Mouse (Mus musculus) splenic B cell, adult 2 months (primary cell): ENCODE measurements at regions not wholly inside any gene's neighbourhood (a gene's known extent, or its start where the extent isn't known, plus 50 kb on each side); places are given as distances from the start of the nearest gene placed in this dataset.
A peak's percentile ranks its signal among the peaks of the same experiment; 100 is the strongest.

Experiments used
- DNase-seq: peaks from one replicate; pipeline ENCODE4 v3.0.0-alpha.2; 2011; ENCODE audit warnings: low read depth, low spot score
- H3K27me3 ChIP-seq: 2 replicates; pipeline ENCODE4 v1.6.1; 2012; ENCODE audit warnings: mild to moderate bottlenecking, low read length, moderate library complexity, mixed read lengths; ENCODE audit not compliant: control insufficient read depth, poor library complexity, insufficient read depth, severe bottlenecking
- H3K36me3 ChIP-seq: 2 replicates; pipeline ENCODE4 v1.6.1; 2012; ENCODE audit warnings: mild to moderate bottlenecking, low read length, moderate library complexity, mixed read lengths; ENCODE audit not compliant: control insufficient read depth, poor library complexity, insufficient read depth, severe bottlenecking

DNA sequence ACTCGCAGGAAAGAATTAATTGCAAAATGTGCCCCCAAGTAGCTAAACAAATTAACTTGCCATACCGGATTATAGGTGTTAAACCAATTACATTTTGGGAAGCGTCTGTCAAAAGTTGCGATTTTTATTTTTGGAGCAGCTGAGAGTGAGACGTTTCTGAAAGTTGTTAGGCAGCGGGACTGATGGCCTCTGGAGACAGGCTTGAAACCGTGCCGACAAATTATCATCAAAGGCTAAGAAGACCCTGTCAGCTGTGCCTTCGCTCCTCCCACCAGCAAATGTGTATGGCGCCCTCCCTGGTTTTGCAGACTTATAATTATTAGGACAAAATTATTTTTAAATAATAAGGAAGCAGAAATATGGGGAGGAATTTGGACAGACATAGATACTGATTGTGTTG lies 161.5 kb upstream of the Zfp64 start:
- H3K27me3 ChIP-seq: no peaks in the 10 kb centered on the region
- no peaks in the 10 kb centered on the region for H3K36me3 ChIP-seq
- DNase-seq: no peak

DNA sequence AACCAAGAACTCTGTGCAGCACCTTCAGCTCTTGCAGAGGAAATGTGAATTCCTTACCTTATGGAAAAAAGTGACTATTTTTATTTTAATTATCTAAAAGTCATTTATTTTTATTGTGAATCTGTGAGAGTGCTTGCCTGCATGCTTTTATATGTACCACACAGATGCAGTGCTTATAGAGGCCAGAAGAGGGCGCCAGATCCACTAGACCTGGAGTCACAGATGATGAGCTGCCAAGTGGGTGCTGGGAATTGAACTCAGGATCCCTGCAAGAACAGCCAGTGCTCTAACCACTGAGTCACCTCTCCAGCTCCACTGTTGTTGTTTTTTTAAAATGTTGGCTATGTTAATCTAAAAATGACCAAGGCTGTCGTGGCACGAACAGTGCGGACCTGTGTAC lies 153.7 kb upstream of the Zfp64 start:
- H3K27me3 ChIP-seq: no peaks in the 10 kb centered on the region
- peak; percentile 4 for DNase-seq
- no peaks in the 10 kb centered on the region for H3K36me3 ChIP-seq

DNA sequence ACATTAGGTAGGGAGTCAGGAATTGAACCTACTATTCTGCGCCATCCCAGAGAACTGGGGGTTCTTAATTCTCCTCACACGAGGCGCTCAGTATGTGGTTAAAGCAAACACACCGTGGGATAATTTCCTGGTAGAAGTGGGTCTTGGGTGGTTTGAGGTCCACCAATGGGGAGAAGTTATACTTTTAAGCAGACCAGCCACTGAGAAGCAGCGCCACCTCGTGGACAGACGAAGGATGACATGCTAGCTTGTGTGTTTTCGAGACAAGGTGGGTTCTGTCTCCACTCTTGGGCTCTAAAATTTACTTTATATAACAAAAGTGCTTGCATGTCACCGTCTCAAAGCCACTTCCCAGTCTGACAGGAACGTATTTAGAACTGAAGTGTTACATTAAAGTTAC lies 152.7 kb upstream of the Zfp64 start:
- peak; percentile 5 for DNase-seq
- Histone ChIP-seq H3K36me3 (no peaks in the 10 kb centered on the region), H3K27me3 (no peaks in the 10 kb centered on the region)

DNA sequence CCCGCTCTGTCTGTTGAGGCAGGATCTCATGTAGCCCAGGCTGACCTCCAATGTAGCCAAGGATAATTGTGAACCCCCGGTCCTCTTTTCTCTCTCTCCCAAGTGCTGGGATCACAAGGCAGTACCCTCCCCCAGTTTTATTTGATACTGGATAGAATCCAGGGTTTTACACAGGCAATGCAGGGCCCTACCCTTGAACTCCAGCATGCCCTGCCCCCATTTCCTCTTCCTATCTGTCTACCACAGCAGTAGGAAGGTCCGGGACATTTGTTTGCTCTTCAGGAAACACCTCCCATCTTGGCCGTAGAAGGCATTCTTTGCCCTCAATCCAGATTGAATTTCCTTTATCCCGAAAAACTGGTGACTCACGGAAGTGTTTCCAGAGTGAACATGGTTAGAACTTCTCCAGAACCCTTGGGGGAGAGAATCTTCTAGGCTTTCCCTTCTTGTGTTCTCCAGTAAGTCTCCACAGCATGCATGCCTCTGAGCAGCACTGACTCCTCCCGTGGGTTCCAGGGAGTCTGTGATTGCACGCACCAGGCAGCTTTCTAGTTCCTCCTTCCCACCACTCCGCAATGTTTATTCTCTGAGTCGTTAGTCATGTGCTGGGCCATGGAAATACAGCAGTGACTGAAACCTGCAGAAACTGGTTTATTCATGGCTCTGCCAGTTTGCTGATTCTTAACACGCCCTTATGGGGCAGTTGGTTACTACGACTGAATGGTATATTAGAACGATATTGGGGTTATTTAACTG lies 146.3 kb upstream of the Zfp64 start:
- H3K27me3 ChIP-seq: no peaks in the 10 kb centered on the region; the same call in 1 of the 2 replicates
- DNase-seq: no peak

DNA sequence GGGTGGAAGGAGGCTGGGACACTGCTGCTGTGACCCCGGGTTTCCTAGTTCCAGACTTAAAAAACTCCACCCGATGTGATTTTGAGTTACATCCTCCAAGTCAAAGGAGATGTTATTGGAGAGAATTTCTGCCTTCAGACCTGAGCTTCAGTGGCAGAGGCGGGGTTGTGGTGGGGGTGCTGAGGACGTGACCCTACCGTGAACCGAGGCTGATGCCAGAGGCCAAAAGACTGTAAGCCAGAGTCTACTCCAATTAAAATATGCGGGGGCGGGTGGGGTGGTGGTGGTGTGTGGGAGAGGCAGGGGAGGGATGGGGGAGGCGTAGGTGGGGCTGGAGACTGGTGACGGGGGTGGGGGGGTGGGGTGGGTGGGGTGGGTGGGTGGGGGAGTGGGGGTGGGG lies 145.1 kb upstream of the Zfp64 start:
- no peak for DNase-seq

More for the DNA sequence above, 146.3 kb upstream of the Zfp64 start:
- H3K36me3 ChIP-seq: no peaks in the 10 kb centered on the region

DNA sequence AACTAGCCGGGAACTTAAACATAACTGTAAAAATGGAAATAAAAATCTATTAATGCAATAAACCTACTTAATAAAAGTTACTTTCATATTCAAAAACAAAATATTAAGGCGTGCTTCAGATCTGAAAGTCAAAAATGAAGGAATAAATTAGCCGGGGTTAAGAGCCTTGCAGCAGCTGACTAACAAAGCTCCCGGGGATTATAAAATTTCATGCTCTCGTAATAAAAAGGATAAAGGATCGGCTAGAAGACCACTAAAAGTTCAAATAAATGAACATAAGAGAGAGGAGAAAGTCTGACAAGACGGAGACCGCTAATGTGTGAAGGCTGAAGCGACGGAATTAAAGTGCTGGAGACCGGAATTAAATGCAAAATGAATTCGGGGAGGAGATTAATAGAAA lies 144.3 kb upstream of the Zfp64 start:
- H3K27me3 ChIP-seq: no peaks in the 10 kb centered on the region; the same call in 1 of the 2 replicates
- no peaks in the 10 kb centered on the region for H3K36me3 ChIP-seq
- no peak for DNase-seq

More for the DNA sequence above, 145.1 kb upstream of the Zfp64 start:
- no peaks in the 10 kb centered on the region; the same call in 1 of the 2 replicates for H3K27me3 ChIP-seq
- H3K36me3 ChIP-seq: no peaks in the 10 kb centered on the region

DNA sequence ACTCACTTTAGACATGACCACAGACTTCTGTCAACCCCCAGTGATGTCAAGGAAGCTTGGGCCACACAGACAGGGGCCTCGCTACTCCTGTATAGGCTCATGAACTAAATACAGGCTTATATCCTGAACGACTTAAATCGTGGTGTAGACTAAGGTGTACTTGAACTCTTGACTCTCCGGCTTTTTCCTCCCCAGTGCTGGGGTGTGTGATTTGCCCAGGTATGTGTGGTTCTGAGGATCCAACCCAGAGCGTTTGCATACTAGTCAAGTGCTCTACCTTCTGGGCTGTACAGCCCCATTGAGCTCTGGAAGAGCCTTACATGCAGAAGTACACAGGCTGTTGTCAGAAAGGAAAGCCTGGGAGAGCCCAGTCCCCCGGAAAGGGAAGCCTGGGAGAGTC lies 143.2 kb upstream of the Zfp64 start:
- no peak for DNase-seq
- no peaks in the 10 kb centered on the region; the same call in 1 of the 2 replicates for H3K27me3 ChIP-seq

DNA sequence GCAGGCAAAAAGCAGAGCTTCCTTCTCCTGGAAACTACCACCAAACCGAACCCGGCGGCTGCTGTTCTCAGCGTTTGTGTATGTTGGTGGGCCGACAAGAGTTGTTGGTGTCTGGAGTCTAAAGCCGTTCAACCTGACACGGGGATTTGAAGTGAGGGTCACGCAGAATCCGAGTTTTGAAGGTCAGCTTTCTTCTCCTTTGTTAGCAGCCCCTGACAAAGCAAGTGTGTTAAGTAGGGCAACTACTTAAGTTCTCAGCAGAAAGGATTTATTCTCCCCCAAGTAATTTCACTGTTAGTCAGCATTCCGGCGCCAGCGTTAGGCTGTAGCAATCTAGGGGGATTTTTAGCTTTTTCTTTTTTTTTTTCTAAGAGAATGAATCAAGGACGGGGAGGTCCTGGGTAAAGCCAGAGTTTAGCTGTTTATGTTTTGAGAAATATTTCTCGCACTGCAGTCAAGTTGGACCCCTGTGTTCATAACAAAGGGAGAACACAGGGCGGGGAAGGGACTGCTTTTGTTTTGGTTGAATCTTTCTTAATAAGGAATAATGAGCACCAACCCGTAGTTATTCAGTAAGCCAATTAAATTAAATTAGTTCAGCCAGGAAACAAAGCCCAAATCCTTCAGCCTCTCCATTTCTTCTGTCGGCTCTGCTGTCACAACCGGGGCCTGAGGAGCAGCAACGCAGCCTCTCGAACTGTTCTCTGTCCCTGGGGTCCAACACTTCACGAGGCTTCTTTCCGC lies 138.8 kb upstream of the Zfp64 start:
- Histone ChIP-seq H3K36me3 (no peaks in the 10 kb centered on the region), H3K27me3 (no peaks in the 10 kb centered on the region)
- no peak for DNase-seq

More for the DNA sequence above, 143.2 kb upstream of the Zfp64 start:
- no peaks in the 10 kb centered on the region for H3K36me3 ChIP-seq

DNA sequence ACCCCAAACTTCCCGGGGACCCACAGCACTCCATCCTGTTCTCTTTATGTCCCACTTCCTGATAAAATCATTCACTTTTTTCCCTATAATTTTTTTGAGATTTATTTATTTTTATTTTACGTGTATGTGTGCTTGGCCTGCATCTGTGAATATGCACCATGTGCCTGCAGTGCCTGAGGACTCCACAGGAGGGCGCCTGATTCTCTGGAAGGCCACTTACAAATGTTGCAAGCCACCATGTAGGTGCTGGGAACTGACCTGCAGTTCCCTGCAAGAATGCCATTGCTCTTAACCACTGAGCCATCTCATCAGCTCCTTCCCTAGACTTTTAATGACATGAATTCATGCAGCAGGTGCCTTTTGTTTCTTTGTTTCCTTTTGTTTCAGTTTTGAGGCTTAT lies 134.9 kb upstream of the Zfp64 start:
- DNase-seq: no peak
- no peaks in the 10 kb centered on the region for H3K36me3 ChIP-seq
- H3K27me3 ChIP-seq: no peaks in the 10 kb centered on the region

DNA sequence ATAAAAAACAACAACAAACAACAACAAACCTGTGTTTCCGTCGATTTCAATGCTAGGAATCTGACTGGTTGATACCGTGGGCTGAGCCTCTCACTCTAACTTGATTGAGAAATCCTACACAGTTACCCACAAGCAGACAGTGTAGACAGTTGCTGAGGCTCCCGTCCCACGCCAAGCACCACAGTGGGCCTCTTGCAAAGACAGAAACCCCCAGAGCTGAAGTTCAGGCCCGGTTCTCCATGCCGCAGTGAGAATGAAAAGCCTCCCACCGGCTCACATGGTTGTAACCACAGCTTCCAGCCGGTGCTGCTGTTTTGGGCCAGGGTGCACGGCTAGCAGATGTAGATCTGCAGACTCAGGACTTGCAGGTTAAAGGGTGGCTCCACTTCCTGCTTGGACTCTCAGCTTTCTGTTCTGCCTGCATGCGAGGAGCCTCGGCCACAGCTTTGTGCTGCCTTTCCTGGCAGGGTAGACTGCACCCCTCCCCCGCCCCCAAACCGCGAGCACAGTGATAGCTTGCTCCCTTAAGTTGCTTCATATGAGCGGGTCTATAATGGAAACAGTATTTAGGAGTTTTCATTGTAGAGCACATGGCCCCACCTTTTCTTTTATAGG lies 133.6 kb upstream of the Zfp64 start:
- H3K36me3 ChIP-seq: no peaks in the 10 kb centered on the region
- no peaks in the 10 kb centered on the region for H3K27me3 ChIP-seq
- DNase-seq: no peak

DNA sequence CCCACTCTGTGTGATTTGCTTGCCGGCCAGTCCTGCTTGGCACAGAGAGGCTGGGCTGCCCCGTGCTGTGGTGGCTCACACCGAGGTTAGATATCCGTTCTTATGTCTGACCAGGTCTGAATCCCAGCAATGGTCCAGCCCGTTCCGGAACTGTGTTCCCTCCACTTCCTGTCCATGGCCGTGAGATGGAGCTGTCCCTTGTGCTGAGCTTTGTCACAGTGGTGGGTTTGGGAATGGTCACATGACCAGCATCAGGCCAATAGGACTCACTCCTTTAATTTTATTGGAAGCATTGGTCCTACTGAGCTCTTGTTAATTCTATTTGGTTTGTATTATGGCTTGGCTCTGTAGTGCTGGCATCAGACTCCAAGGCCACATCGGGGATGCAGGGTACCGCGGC lies 132.9 kb upstream of the Zfp64 start:
- no peak for DNase-seq
- H3K27me3 ChIP-seq: no peaks in the 10 kb centered on the region
- no peaks in the 10 kb centered on the region for H3K36me3 ChIP-seq

DNA sequence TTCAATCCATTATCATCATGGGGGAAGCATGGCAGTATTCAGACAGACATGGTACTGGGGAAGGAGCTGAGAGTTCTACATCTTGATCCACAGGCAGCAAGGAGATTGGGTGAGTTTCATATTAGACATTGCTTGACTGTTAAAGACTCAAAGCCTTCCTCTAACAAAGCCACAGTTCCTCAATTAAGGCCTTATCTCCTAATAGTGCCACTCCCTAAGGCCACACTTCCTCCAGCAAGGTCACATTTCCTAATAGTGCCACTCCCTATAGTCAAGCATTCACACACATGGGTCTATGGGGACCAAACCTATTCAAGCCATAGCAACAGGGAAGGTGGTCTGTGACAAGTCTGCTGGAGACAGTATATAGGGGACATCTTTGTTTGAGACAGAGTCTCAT lies 115.9 kb upstream of the Zfp64 start:
- Histone ChIP-seq H3K36me3 (no peaks in the 10 kb centered on the region), H3K27me3 (no peaks in the 10 kb centered on the region)
- no peak for DNase-seq

DNA sequence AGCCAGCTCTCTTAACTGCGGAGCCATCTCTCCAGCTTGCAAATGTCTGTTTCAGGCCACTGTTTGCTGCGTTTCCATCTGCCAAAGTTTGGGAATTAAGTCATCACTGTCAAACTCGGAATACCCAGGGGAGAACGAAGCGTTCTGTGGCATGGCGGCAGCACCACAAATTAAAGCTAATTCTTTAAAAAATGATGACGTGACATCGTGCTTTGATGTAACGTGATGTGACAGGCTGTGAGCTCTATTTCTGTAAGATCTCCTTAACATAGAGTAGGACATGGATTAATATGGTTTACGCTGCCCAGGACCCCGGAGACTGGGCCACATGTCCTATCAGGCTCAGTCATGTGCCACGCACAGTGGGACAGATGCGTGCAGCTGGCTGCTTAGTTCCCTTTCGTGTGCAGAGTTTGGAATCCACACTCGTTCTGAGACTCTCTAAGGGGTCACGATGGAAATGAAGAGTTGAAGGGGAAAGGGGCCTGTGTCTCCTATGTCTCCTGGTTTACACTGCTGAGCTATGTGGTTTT lies 109.8 kb upstream of the Zfp64 start:
- no peaks in the 10 kb centered on the region for H3K36me3 ChIP-seq
- DNase-seq: no peak
- no peaks in the 10 kb centered on the region for H3K27me3 ChIP-seq

DNA sequence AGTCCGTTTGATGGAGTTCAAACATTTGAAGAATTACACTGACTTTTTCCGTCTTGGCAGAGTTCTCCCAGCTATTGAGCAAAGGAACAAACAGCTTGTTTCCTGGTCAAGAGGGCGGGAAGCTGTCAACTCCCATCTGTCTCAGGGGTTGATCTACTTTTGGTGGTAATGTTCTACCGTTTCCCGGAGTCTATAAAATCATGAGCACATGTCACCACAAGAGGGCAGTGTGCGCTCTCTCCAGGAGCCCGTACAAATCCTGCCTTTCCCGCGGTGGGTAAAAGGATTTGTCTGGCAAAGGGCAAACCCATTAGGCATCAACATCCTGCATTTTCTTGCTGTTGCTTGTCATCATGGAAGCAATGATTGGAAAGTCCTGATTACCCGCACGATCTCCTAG lies 106.1 kb upstream of the Zfp64 start:
- DNase-seq: peak; percentile 48
- Histone ChIP-seq H3K36me3 (no peaks in the 10 kb centered on the region), H3K27me3 (no peaks in the 10 kb centered on the region)

DNA sequence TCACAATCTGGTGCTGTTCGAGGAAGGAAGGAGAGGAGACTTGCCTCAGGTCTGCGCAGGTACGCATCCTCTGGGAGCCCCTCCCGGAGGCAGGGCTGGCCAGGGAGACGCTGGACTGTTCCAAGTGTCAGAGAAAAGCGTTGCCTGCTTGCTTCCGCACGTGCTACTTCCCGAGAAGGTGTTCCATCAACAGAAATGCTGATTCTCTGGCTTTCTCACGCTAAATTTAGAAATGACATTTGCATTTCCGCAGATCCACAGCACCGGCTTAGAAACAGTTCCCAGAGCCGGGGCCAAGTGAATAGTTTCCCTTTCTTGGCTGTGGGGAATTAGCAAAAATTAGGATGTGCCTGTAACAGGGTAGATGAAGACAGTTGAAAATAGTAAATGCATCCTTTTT lies 105.1 kb upstream of the Zfp64 start:
- no peak for DNase-seq
- Histone ChIP-seq H3K36me3 (no peaks in the 10 kb centered on the region), H3K27me3 (no peaks in the 10 kb centered on the region)
